Mouse (Mus musculus) kidney, adult 2 months (tissue): Measurements from ENCODE around the gene Hapln2.

Experiments
- CTCF ChIP-seq: fragments of 200-500 bp; conservative IDR thresholded peaks from 2 replicates; pipeline ENCODE4 v1.5.1; 2011; ENCODE audit warnings: low read depth, mild to moderate bottlenecking, control low read depth, low read length, moderate library complexity, mixed read lengths; ENCODE audit not compliant: insufficient read depth, insufficient read length
- POLR2A ChIP-seq: fragments of 200-500 bp; IDR thresholded peaks from one replicate; pipeline ENCODE4 v1.6.1; 2011; ENCODE audit warnings: low read depth, low read length, control low read depth

- TF ChIP-seq CTCF (no peak), POLR2A (no peak)
These were observed 560 bp downstream of the Hapln2 start for GRCm38 (mm10) chr3:88026823-88027222.
